Mouse (Mus musculus): ENCODE measurements at regions not wholly inside any gene's neighbourhood (a gene's known extent, or its start where the extent isn't known, plus 50 kb on each side); places are given as distances from the start of the nearest gene placed in this dataset.

- TF ChIP-seq CTCF (IDR thresholded peaks at IDR 0.05), result no peak
Measured at GRCm38 (mm10) chr11:7620320-7620719, 406.6 kb upstream of the Igfbp3 start.

GRCm38 (mm10) chr11:7610752-7611151 lies 397.0 kb upstream of the Igfbp3 start:
- ATAC-seq (ENCODE audit: low FRiP score), result no peak
- Histone ChIP-seq H3K9me3 (ENCODE audit: low read length) (no peaks in the 10 kb centered on the region), H3K27ac (ENCODE audit: low read depth, low read length) (no peak overlapping the region), H3K4me1 (ENCODE audit: insufficient read depth, low read length) (no peaks in the 10 kb centered on the region), H3K9ac (replicated peaks; ENCODE audit: low read length, poor library complexity, severe bottlenecking) (no peak overlapping the region), H3K27me3 (ENCODE audit: insufficient read depth, low read length) (no peaks in the 10 kb centered on the region), H3K36me3 (ENCODE audit: insufficient read depth, low read length) (no peaks in the 10 kb centered on the region), H3K4me3 (ENCODE audit: low read depth, low read length) (no peak overlapping the region), H3K4me2 (ENCODE audit: low read depth, low read length, poor library complexity, severe bottlenecking) (no peak overlapping the region)
- 88% methylated on average over 2 of the region's 2 CpGs for WGBS
- no peak for DNase-seq (ENCODE audit: low spot score)
- TF ChIP-seq CTCF (IDR thresholded peaks at IDR 0.05), result no peak

More at GRCm38 (mm10) chr11:7620320-7620719, 406.6 kb upstream of the Igfbp3 start:
- WGBS, result 74% methylated on average over 6 of the region's 6 CpGs
- Histone ChIP-seq H3K9me3 (ENCODE audit: low read length) (no peaks in the 10 kb centered on the region), H3K27me3 (ENCODE audit: insufficient read depth, low read length) (no peaks in the 10 kb centered on the region), H3K4me2 (ENCODE audit: low read depth, low read length, poor library complexity, severe bottlenecking) (no peak overlapping the region), H3K4me3 (ENCODE audit: low read depth, low read length) (no peak overlapping the region), H3K27ac (ENCODE audit: low read depth, low read length) (no peak overlapping the region), H3K36me3 (ENCODE audit: insufficient read depth, low read length) (no peaks in the 10 kb centered on the region), H3K9ac (replicated peaks; ENCODE audit: low read length, poor library complexity, severe bottlenecking) (no peak overlapping the region), H3K4me1 (ENCODE audit: insufficient read depth, low read length) (no peaks in the 10 kb centered on the region)
- ATAC-seq (ENCODE audit: low FRiP score) (no peak), DNase-seq (ENCODE audit: low spot score) (no peak)

- Histone ChIP-seq H3K9ac (replicated peaks; ENCODE audit: low read length, poor library complexity, severe bottlenecking) (no peak overlapping the region), H3K27me3 (ENCODE audit: insufficient read depth, low read length) (no peaks in the 10 kb centered on the region), H3K4me1 (ENCODE audit: insufficient read depth, low read length) (no peaks in the 10 kb centered on the region), H3K27ac (ENCODE audit: low read depth, low read length) (no peak overlapping the region), H3K4me3 (ENCODE audit: low read depth, low read length) (no peak overlapping the region), H3K4me2 (ENCODE audit: low read depth, low read length, poor library complexity, severe bottlenecking) (no peak overlapping the region), H3K36me3 (ENCODE audit: insufficient read depth, low read length) (no peaks in the 10 kb centered on the region), H3K9me3 (ENCODE audit: low read length) (no peaks in the 10 kb centered on the region)
- ATAC-seq (ENCODE audit: low FRiP score) (no peak), DNase-seq (ENCODE audit: low spot score) (no peak)
- TF ChIP-seq CTCF (IDR thresholded peaks at IDR 0.05), result no peak
Measured at GRCm38 (mm10) chr11:7609921-7610320, 396.2 kb upstream of the Igfbp3 start.

GRCm38 (mm10) chr11:7606652-7607051 lies 392.9 kb upstream of the Igfbp3 start:
- Histone ChIP-seq H3K27me3 (ENCODE audit: insufficient read depth, low read length) (no peaks in the 10 kb centered on the region), H3K4me3 (ENCODE audit: low read depth, low read length) (no peak overlapping the region), H3K9me3 (ENCODE audit: low read length) (no peaks in the 10 kb centered on the region), H3K9ac (replicated peaks; ENCODE audit: low read length, poor library complexity, severe bottlenecking) (no peak overlapping the region), H3K4me1 (ENCODE audit: insufficient read depth, low read length) (no peaks in the 10 kb centered on the region), H3K27ac (ENCODE audit: low read depth, low read length) (no peak overlapping the region), H3K4me2 (ENCODE audit: low read depth, low read length, poor library complexity, severe bottlenecking) (no peak overlapping the region), H3K36me3 (ENCODE audit: insufficient read depth, low read length) (no peaks in the 10 kb centered on the region)
- no peak for TF ChIP-seq CTCF (IDR thresholded peaks at IDR 0.05)
- DNase-seq (ENCODE audit: low spot score) (no peak), ATAC-seq (ENCODE audit: low FRiP score) (no peak)
- 89% methylated on average over 7 of the region's 7 CpGs for WGBS

DNA sequence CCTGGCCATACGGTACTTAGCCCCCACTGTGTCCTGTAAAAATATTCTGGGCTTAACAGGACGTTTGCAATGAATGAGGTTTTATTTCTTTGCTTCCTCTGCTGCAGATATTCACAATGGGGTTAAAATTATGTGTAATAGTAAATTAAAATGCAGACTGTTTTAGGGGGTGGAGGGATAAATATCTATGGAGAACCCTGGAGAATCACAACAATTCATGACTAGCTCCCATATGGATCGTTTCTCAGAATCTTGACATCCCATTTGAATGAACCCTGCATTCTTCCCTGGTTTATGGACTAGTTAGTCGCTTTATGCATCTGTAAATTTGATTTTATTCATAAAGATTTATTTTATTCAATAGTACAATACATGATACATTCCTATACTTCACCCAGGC lies 378.3 kb upstream of the Igfbp3 start:
- no peak overlapping the region for H3K27ac ChIP-seq (ENCODE audit: low read depth, low read length)
- H3K9me3 ChIP-seq (ENCODE audit: low read length), result no peaks in the 10 kb centered on the region
- H3K4me2 ChIP-seq (ENCODE audit: low read depth, low read length, poor library complexity, severe bottlenecking), result no peak overlapping the region
- H3K4me3 ChIP-seq (ENCODE audit: low read depth, low read length), result no peak overlapping the region
- H3K4me1 ChIP-seq (ENCODE audit: insufficient read depth, low read length), result no peaks in the 10 kb centered on the region
- H3K36me3 ChIP-seq (ENCODE audit: insufficient read depth, low read length), result no peaks in the 10 kb centered on the region
- DNase-seq (ENCODE audit: low spot score) (no peak), ATAC-seq (ENCODE audit: low FRiP score) (no peak)
- 85% methylated on average over 4 of the region's 4 CpGs for WGBS
- H3K9ac ChIP-seq (replicated peaks; ENCODE audit: low read length, poor library complexity, severe bottlenecking), result no peak overlapping the region
- no peaks in the 10 kb centered on the region for H3K27me3 ChIP-seq (ENCODE audit: insufficient read depth, low read length)
- no peak for TF ChIP-seq CTCF (IDR thresholded peaks at IDR 0.05)

DNA sequence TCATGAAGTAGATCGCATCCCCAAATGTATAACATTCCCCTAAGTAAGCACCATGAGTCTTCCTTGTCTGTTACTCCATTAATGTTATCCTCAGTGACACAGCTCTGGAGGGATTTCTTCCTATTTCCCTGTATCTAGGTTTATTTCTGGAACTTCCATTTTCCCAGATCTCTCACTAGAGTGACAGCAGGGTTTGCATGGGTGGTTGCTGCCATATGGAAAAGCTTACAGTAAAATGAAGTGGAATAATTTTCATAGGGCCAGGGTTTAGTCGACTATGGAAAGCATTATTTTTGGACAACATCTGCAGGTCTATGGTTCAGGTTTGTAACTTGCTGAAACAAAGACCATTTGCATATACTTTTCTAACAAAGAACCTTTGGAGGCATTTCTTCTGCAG lies 369.6 kb upstream of the Igfbp3 start:
- Histone ChIP-seq H3K27ac (ENCODE audit: low read depth, low read length) (no peak overlapping the region), H3K27me3 (ENCODE audit: insufficient read depth, low read length) (no peaks in the 10 kb centered on the region), H3K4me1 (ENCODE audit: insufficient read depth, low read length) (no peaks in the 10 kb centered on the region), H3K9me3 (ENCODE audit: low read length) (no peaks in the 10 kb centered on the region), H3K4me3 (ENCODE audit: low read depth, low read length) (no peak overlapping the region), H3K9ac (replicated peaks; ENCODE audit: low read length, poor library complexity, severe bottlenecking) (no peak overlapping the region), H3K36me3 (ENCODE audit: insufficient read depth, low read length) (no peaks in the 10 kb centered on the region), H3K4me2 (ENCODE audit: low read depth, low read length, poor library complexity, severe bottlenecking) (no peak overlapping the region)
- DNase-seq (ENCODE audit: low spot score) (no peak), ATAC-seq (ENCODE audit: low FRiP score) (no peak)
- WGBS, result 85% methylated on average over 2 of the region's 2 CpGs
- no peak for TF ChIP-seq CTCF (IDR thresholded peaks at IDR 0.05)
